Mouse (Mus musculus) liver, embryonic 15.5 days (tissue): ENCODE results near the gene Il3. TPM values are rescaled to one million over a fixed set of nuclear protein-coding genes. Genes with fewer than 3 reads are reported as not detected.
A peak's percentile ranks its signal among the peaks of the same experiment; 100 is the strongest.

Experiments used
- ATAC-seq: fragments of 200-750 bp; cut with Nextera tagmentation; 2 replicates; pipeline ENCODE4 v1.8.0; 2017; ENCODE audit warnings: moderate number of reproducible peaks, mild to moderate bottlenecking, moderate library complexity; ENCODE audit not compliant: insufficient read depth
- H3K27ac ChIP-seq: fragments of 300-500 bp; sonication (generic); replicated peaks from 2 replicates; pipeline ENCODE4 v1.5.1; 2015; ENCODE audit warnings: mild to moderate bottlenecking, inconsistent platforms
- H3K27me3 ChIP-seq: fragments of 300-500 bp; sonication (generic); 2 replicates; pipeline ENCODE4 v1.6.1; 2015; ENCODE audit warnings: mild to moderate bottlenecking, inconsistent platforms
- H3K36me3 ChIP-seq: fragments of 300-500 bp; sonication (generic); replicated peaks from 2 replicates; pipeline ENCODE4 v1.6.1; 2015; ENCODE audit warnings: moderate library complexity, mild to moderate bottlenecking, inconsistent platforms
- H3K4me1 ChIP-seq: fragments of 300-500 bp; sonication (generic); replicated peaks from 2 replicates; pipeline ENCODE4 v1.6.1; 2015; ENCODE audit warnings: inconsistent platforms
- H3K4me2 ChIP-seq: fragments of 300-500 bp; sonication (generic); 2 replicates; pipeline ENCODE4 v1.6.1; 2015; ENCODE audit warnings: moderate library complexity, mild to moderate bottlenecking, inconsistent platforms
- H3K4me3 ChIP-seq: fragments of 300-500 bp; sonication (generic); replicated peaks from 2 replicates; pipeline ENCODE4 v1.5.1; 2015; ENCODE audit warnings: mild to moderate bottlenecking, inconsistent platforms
- H3K9ac ChIP-seq: fragments of 300-500 bp; sonication (generic); 2 replicates; pipeline ENCODE4 v1.6.1; 2015; ENCODE audit warnings: moderate library complexity, mild to moderate bottlenecking, inconsistent platforms
- H3K9me3 ChIP-seq: fragments of 300-500 bp; sonication (generic); replicated peaks from 2 replicates; pipeline ENCODE4 v1.6.1; 2016; ENCODE audit warnings: inconsistent platforms
- WGBS: fragments of 180-500 bp; shearing (Covaris S2); methylation state at CpG from one replicate; pipeline ENCODE4 v1.1.7; 2015; ENCODE audit warnings: mixed read lengths; ENCODE audit not compliant: insufficient replicate concordance; 5-methylcytosine and 5-hydroxymethylcytosine counted together
- polyA plus RNA-seq: library from polyadenylated mRNA; unstranded; fragments of >200 nt; fragmentation: Nextera tagmentation; extraction: Ambion mirVana; gene quantifications from 2 replicates; pipeline ENCODE4 v1.2.1, GENCODE M21; 2015

The Il3 gene
- polyA plus RNA-seq, 1 experiment from 2014 or later: not detected

GRCm38 (mm10) chr11:54287821-54288453 is 20.9 kb upstream of the Il3 start:
- no peaks in the 10 kb centered on the region for H3K9me3 ChIP-seq

GRCm38 (mm10) chr11:54271437-54271949 is 4.4 kb upstream of the Il3 start:
- ATAC-seq: no peak
- H3K27ac ChIP-seq: no peak overlapping the region
- no peaks in the 10 kb centered on the region for H3K9me3 ChIP-seq
- H3K9ac ChIP-seq: no peak overlapping the region
- WGBS: 13% methylated on average over 5 of the region's 5 CpGs
- H3K4me2 ChIP-seq: no peak overlapping the region
- no peak overlapping the region for H3K4me3 ChIP-seq
- H3K4me1 ChIP-seq: no peaks in the 10 kb centered on the region
- no peaks in the 10 kb centered on the region for H3K27me3 ChIP-seq
- no peaks in the 10 kb centered on the region for H3K36me3 ChIP-seq

More at GRCm38 (mm10) chr11:54287821-54288453, 20.9 kb upstream of the Il3 start:
- H3K9ac ChIP-seq: no peak overlapping the region
- no peak overlapping the region for H3K4me2 ChIP-seq
- H3K27ac ChIP-seq: no peak overlapping the region
- WGBS: 55% methylated on average over 8 of the region's 8 CpGs
- no peaks in the 10 kb centered on the region for H3K4me1 ChIP-seq
- no peaks in the 10 kb centered on the region for H3K36me3 ChIP-seq
- no peaks in the 10 kb centered on the region for H3K27me3 ChIP-seq
- no peak overlapping the region for H3K4me3 ChIP-seq
- no peak for ATAC-seq

DNA sequence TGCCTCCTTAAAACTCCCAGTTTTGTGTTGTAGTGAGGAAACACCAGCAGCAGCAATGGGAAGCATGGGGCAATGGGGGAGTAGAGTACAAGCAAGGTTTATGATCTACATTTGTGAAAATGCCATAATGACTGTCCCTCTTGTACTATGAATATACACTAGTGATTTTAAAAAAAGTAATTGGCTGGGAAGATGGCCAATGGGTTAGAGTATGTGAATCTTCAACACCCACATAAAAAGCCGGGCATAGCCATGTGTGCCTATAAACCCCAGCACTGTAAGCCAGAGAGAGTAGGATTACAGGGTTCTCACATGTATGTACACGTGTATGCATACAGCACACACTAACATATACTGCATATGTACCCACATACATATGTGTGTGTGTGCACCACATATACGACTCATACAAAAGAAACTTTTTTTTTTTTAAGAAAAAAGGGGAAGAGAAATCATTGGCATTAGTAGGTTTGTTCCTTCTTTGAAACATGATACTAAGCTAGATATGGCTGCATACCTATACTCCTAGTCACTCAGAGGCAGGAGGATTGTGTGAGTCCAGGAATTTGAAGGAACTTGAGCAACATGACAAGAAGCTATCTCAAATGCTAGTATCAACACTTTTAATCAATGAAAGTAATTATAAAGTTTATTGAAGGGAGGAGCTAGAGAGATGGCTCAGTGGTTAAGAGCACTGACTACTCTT is 2.3 kb upstream of the Il3 start:
- Histone ChIP-seq H3K9ac (no peak overlapping the region), H3K4me1 (no peaks in the 10 kb centered on the region), H3K4me2 (no peak overlapping the region), H3K27ac (no peak overlapping the region), H3K4me3 (no peak overlapping the region), H3K27me3 (no peaks in the 10 kb centered on the region), H3K36me3 (no peaks in the 10 kb centered on the region), H3K9me3 (no peaks in the 10 kb centered on the region)
- 48% methylated on average over 3 of the region's 3 CpGs for WGBS
- no peak for ATAC-seq

DNA sequence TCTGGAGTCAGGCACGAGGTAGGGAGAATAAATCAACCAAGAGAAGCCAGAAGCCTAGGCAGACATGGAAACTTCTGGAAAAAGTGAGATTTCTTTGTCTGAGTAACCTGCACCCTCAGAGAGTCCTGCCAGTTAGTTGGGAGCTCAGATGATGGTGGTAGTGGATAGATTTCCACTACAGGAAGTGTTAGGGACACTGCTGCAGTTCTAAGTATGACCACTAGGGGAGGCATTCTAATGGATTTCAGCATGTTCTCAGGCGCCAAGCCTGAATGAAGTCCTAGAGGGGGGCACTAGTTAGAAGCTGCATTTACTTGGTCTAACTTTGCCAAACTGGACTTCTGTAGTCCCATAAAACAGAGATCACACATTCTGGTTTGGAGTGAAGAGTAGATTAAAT is 2.5 kb downstream of the Il3 start:
- Histone ChIP-seq H3K4me3 (no peak overlapping the region), H3K9ac (no peak overlapping the region), H3K9me3 (no peaks in the 10 kb centered on the region), H3K36me3 (no peaks in the 10 kb centered on the region), H3K27ac (no peak overlapping the region), H3K4me1 (no peaks in the 10 kb centered on the region), H3K27me3 (no peaks in the 10 kb centered on the region), H3K4me2 (no peak overlapping the region)
- WGBS: 41% methylated on average over 2 of the region's 2 CpGs
- no peak for ATAC-seq

DNA sequence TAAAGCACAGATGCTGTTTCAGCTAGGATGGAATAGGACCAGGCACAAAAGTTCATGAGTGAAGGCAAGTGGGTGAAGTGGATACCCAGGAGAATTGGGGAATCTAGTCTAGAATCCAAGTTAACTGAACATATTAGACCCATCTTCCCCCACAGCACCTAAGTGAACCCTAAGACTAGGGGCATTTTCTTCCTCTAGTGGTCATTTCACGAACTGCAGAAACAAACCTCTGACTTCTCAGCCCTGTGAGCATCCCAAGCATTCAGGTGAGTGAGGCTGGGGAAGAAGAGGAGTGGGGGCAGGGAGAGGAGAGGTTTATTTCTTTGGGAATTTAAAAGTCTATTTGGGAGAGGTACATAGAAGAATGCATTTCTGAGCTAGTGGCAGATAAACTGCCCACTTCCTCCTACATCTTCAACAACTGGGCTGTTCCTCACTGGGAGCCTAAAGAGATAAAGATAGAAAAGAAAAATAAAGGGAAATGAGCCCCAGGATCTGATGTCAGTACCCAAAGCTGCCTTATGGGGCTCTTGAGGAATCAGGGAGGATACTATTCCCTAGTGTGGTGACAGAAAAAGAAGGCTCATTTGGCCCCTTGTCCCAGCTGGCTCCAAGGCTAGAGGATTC is 3.6 kb downstream of the Il3 start:
- H3K4me1 ChIP-seq: no peaks in the 10 kb centered on the region
- no peaks in the 10 kb centered on the region for H3K9me3 ChIP-seq
- ATAC-seq: no peak
- H3K27me3 ChIP-seq: no peaks in the 10 kb centered on the region
- no peak overlapping the region for H3K9ac ChIP-seq
- no peaks in the 10 kb centered on the region for H3K36me3 ChIP-seq
- 10% methylated on average over 1 of the region's 1 CpGs for WGBS
- no peak overlapping the region for H3K27ac ChIP-seq
- H3K4me2 ChIP-seq: no peak overlapping the region
- H3K4me3 ChIP-seq: no peak overlapping the region

DNA sequence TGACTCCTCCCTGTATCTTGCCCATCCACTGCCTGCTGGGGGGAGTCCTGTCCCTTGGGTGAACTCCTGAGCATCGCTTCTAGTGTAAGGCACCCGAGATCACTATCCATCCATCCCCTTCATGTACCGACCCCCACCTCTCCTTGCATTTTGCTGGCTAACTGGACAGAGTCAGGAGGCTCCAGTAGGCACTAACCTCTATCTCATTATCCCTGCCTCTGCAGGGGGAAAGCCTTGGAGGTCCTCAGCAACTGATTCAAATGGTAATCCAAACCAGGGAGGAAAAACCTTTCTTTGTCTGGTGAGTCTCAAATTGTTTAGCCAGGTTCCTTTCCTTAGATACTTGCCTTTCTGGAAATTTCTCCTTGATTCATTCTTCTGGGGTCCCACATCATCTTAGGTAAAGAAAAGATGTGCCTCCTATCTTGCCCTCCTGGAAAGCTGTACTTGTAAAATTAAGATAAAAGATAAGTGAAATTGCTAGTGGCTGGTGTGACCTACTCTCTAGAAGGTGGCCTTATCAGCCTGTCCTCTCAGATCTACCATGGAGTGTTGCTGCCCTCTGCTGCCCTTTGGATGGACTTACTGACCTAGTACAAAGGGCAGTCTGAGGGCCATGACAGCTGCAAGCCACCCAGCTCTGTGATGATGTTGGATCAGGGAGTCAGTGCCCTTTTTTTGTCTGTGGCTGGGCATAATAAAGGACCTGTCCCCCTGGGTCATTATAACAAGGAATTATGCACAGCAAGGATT is 10.3 kb downstream of the Il3 start:
- 52% methylated on average over 3 of the region's 3 CpGs for WGBS
- Histone ChIP-seq H3K27ac (no peak overlapping the region), H3K4me1 (no peaks in the 10 kb centered on the region), H3K27me3 (peaks cover 3% of the 10 kb centered on the region; the same call in 1 of the 2 replicates), H3K36me3 (no peaks in the 10 kb centered on the region), H3K4me2 (no peak overlapping the region), H3K9ac (no peak overlapping the region), H3K4me3 (no peak overlapping the region), H3K9me3 (no peaks in the 10 kb centered on the region)
- no peak for ATAC-seq

DNA sequence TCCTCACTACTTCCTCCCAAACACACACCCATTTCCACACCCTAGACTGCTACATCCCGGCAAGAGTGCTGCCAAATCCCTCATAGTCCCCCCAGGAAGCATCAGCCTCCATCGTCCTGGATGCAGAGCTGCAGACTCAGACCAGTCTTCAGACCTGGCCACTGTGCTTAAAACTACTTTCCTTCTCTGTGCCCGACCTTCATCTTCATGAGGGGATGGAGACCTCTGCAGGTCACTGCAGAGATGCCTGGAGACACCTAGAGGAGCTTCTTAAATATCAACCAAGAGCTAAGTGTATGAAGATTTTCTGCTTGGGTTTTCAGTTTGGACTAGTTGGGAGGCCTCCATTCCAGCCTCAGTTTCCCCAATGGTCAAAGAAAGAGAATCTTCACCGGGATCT is 13.0 kb downstream of the Il3 start:
- Histone ChIP-seq H3K27me3 (peaks cover 3% of the 10 kb centered on the region; the same call in 1 of the 2 replicates), H3K4me2 (no peak overlapping the region), H3K27ac (no peak overlapping the region), H3K4me1 (peaks cover 9% of the 10 kb centered on the region), H3K36me3 (no peaks in the 10 kb centered on the region), H3K9ac (no peak overlapping the region), H3K4me3 (no peak overlapping the region), H3K9me3 (no peaks in the 10 kb centered on the region)
- WGBS: 32% methylated on average over 4 of the region's 4 CpGs
- ATAC-seq: no peak

GRCm38 (mm10) chr11:54250575-54250974 is 16.5 kb downstream of the Il3 start:
- Histone ChIP-seq H3K9me3 (no peaks in the 10 kb centered on the region), H3K4me2 (no peak overlapping the region), H3K36me3 (no peaks in the 10 kb centered on the region), H3K27ac (no peak overlapping the region), H3K27me3 (no peaks in the 10 kb centered on the region; the same call in 1 of the 2 replicates), H3K9ac (no peak overlapping the region), H3K4me1 (peaks cover 14% of the 10 kb centered on the region), H3K4me3 (no peak overlapping the region)
- 79% methylated on average over 11 of the region's 11 CpGs for WGBS
- no peak for ATAC-seq

DNA sequence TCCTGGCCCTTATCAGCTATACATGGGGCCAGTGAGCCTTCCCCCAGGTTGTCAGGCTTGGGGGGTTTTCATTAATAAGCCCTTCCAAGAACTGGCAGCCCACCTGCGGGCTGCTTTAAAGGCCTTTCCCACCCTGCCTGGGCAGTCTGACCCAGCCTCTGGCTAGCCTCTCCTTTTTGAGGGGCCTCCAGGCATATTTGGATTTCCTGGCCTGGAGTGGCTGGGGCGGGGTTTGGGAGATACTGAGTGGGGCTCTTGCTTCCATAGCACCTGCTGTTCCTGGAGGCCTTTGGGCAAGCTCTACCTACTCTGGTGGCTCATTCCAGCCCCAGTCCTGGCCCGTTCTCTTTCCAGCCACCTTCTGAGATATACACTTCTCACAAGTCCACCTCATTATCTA is 17.3 kb downstream of the Il3 start:
- WGBS: 48% methylated on average over 3 of the region's 3 CpGs
- Histone ChIP-seq H3K27me3 (no peaks in the 10 kb centered on the region), H3K4me1 (peaks cover 14% of the 10 kb centered on the region), H3K4me3 (no peak overlapping the region), H3K27ac (no peak overlapping the region), H3K9ac (no peak overlapping the region), H3K9me3 (no peaks in the 10 kb centered on the region), H3K4me2 (no peak overlapping the region), H3K36me3 (no peaks in the 10 kb centered on the region)
- no peak for ATAC-seq

GRCm38 (mm10) chr11:54248940-54249717 is 17.9 kb downstream of the Il3 start, which contains the start of gene Csf2:
TSS of gene Csf2 (minus strand) at chr11:54249667.
- 16% methylated on average over 11 of the region's 11 CpGs for WGBS
- Histone ChIP-seq H3K4me2 (no peak within 1 kb of the TSS), H3K27ac (no peak within 1 kb of the TSS), H3K9me3 (no peaks in the 10 kb centered on the region), H3K9ac (no peak within 1 kb of the TSS), H3K27me3 (no peaks in the 10 kb centered on the region), H3K36me3 (no peaks in the 10 kb centered on the region), H3K4me1 (peaks cover 14% of the 10 kb centered on the region), H3K4me3 (no peak within 1 kb of the TSS)
- peak; percentile 62; the same call in 1 of the 2 replicates for ATAC-seq
